In genomic region chr1:92636015-92636414, GRCm38 (mm10) we compare ENCODE assay signal across 37 mouse cellular contexts. TPM values are rescaled to one million over a fixed set of nuclear protein-coding genes. Genes with fewer than 3 reads are reported as not detected.
DNase-seq lines count a peak whose midpoint lies in the region; ATAC-seq lines count a peak whose summit lies in the region.
"Had no signal": no experiment of that assay in that cellular context is flagged by ENCODE, and none has a peak within 500 bp of the region (broad histone marks: within the 10 kb centered on the region; RNA-seq: fewer than 3 reads in every experiment).

No protein-coding gene starts in this region.

- H3K9ac ChIP-seq in neural tube, embryonic 13.5 days: no peak overlapping the region
- no peak overlapping the region for H3K9ac ChIP-seq in hindbrain, embryonic 13.5 days
- H3K9ac ChIP-seq: embryonic facial prominence, embryonic 13.5 days; forebrain, embryonic 13.5 days; heart, embryonic 12.5 days; limb, embryonic 15.5 days; liver, embryonic 14.5 days; lung, embryonic 14.5 days had no signal

- no peak overlapping the region for H3K4me3 ChIP-seq in neural tube, embryonic 13.5 days
- no peak overlapping the region for H3K4me3 ChIP-seq in hindbrain, embryonic 13.5 days
- H3K4me3 ChIP-seq: embryonic facial prominence, embryonic 13.5 days; erythroblast, embryonic 14.5 days; forebrain, embryonic 13.5 days; heart, embryonic 12.5 days; limb, embryonic 10.5 days; limb, embryonic 15.5 days; midbrain, embryonic 10.5 days; myocyte had no signal

- H3K4me2 ChIP-seq in neural tube, embryonic 13.5 days: no peak overlapping the region
- H3K4me2 ChIP-seq in hindbrain, embryonic 13.5 days: no peak overlapping the region
- H3K4me2 ChIP-seq: embryonic facial prominence, embryonic 13.5 days; forebrain, embryonic 13.5 days; heart, embryonic 12.5 days; limb, embryonic 15.5 days; lung, embryonic 14.5 days had no signal

- H3K27me3 ChIP-seq in neural tube, embryonic 13.5 days: no peaks in the 10 kb centered on the region
- 0 out of 2 replicates have a peak, but pooled peaks cover 4% of the 10 kb centered on the region for H3K27me3 ChIP-seq in hindbrain, embryonic 13.5 days
- H3K27me3 ChIP-seq: embryonic facial prominence, embryonic 13.5 days; forebrain, embryonic 13.5 days; heart, embryonic 12.5 days; limb, embryonic 15.5 days had no signal

- ATAC-seq in neural tube, embryonic 13.5 days (ENCODE audit: low read depth): no peak
- ATAC-seq in hindbrain, embryonic 13.5 days (ENCODE audit: low FRiP score): no peak
- ATAC-seq: forebrain, embryonic 13.5 days; midbrain, embryonic 16.5 days had no signal

- peak overlapping the region; percentile 57; the same call in 1 of the 2 replicates for H3K27ac ChIP-seq in neural tube, embryonic 13.5 days (replicated peaks)
- peak overlapping the region; percentile 66; the same call in 1 of the 2 replicates for H3K27ac ChIP-seq in hindbrain, embryonic 13.5 days
- H3K27ac ChIP-seq: limb, embryonic 15.5 days; liver, embryonic 14.5 days had no signal

- DNase-seq in heart, postnatal 4 days: peak; percentile 3
- no peak for DNase-seq in heart, adult 9 months (ENCODE audit: low spot score in 2 of 2)
- DNase-seq in neural tube, embryonic 10.5 days (ENCODE audit: extremely low spot score, low spot score): no peak
- no peak for DNase-seq in spleen, postnatal 10 days (ENCODE audit: low spot score in 2 of 2)
- DNase-seq in lung, postnatal 36 days: no peak
- DNase-seq: adrenal gland, postnatal 25 days; cerebellum, adult 11-12 months; cerebellum, postnatal 10 days; gastrocnemius, postnatal 10 days; kidney, adult 18-20 months; kidney, postnatal 36 days; lung, embryonic 14.5 days; lung, postnatal 14 days had no signal

- 87% methylated on average over 8 of the region's 8 CpGs for WGBS in neural tube, embryonic 13.5 days
- WGBS in hindbrain, embryonic 13.5 days: 86% methylated on average over 8 of the region's 8 CpGs

- peaks cover 44% of the 10 kb centered on the region for H3K36me3 ChIP-seq in neural tube, embryonic 13.5 days
- peaks cover 47% of the 10 kb centered on the region for H3K36me3 ChIP-seq in hindbrain, embryonic 13.5 days

- peaks cover 14% of the 10 kb centered on the region for H3K4me1 ChIP-seq in neural tube, embryonic 13.5 days (replicated peaks)
- H3K4me1 ChIP-seq in hindbrain, embryonic 13.5 days (replicated peaks): peaks cover 28% of the 10 kb centered on the region

- no peaks in the 10 kb centered on the region for H3K9me3 ChIP-seq in neural tube, embryonic 13.5 days
- H3K9me3 ChIP-seq in hindbrain, embryonic 13.5 days: no peaks in the 10 kb centered on the region
- H3K9me3 ChIP-seq: embryonic facial prominence, embryonic 13.5 days; forebrain, embryonic 13.5 days; heart, embryonic 12.5 days; limb, embryonic 10.5 days; limb, embryonic 15.5 days; midbrain, embryonic 10.5 days had no signal

RNA-seq across cellular contexts. Expression of gene Cops9, which starts 5.8 kb away (rescaled TPM):
- 100 to 1,000 TPM; 198 to 214 TPM for total RNA-seq in heart, postnatal 4 days (2021)
- 520 and 589 TPM in 2 replicates for polyA plus RNA-seq in neural tube, embryonic 13.5 days (2015; fragmentation: Nextera tagmentation; extraction: Ambion mirVana)
- polyA plus RNA-seq in hindbrain, embryonic 13.5 days (2015; fragmentation: Nextera tagmentation; extraction: Ambion mirVana): 597 TPM in 2 replicates

RNA-seq across cellular contexts. Expression of gene Otos, which starts 12.6 kb away (rescaled TPM):
- total RNA-seq in heart, postnatal 4 days (2021): not detected
- polyA plus RNA-seq in neural tube, embryonic 13.5 days (2015; fragmentation: Nextera tagmentation; extraction: Ambion mirVana): not detected in 2 replicates
- 0.12 TPM in 1 of 2 replicates, not detected in the other for polyA plus RNA-seq in hindbrain, embryonic 13.5 days (2015; fragmentation: Nextera tagmentation; extraction: Ambion mirVana)
- total RNA-seq: adrenal gland, postnatal 25 days; left cerebral cortex, postnatal 10 days; neutrophil, adult 5-6 weeks had no signal
- polyA plus RNA-seq: embryonic facial prominence, embryonic 13.5 days; heart, embryonic 12.5 days; heart, postnatal 0 days; limb, embryonic 10.5 days; limb, embryonic 15.5 days; lung, embryonic 14.5 days had no signal

RNA-seq across cellular contexts. Expression of gene Olfr12, which starts 18.4 kb away (rescaled TPM):
- not detected for total RNA-seq in heart, postnatal 4 days (2021)
- polyA plus RNA-seq in neural tube, embryonic 13.5 days (2015; fragmentation: Nextera tagmentation; extraction: Ambion mirVana): not detected in 2 replicates
- not detected in 2 replicates for polyA plus RNA-seq in hindbrain, embryonic 13.5 days (2015; fragmentation: Nextera tagmentation; extraction: Ambion mirVana)
- total RNA-seq: adrenal gland, postnatal 25 days; common myeloid progenitor, adult 5-6 weeks; gastrocnemius, postnatal 10 days; hematopoietic stem cell, adult 5-6 weeks; layer of hippocampus, postnatal 36 days; left cerebral cortex, postnatal 10 days; megakaryocyte progenitor cell, adult 5-6 weeks had no signal
- polyA plus RNA-seq: embryonic facial prominence, embryonic 13.5 days; erythroblast, embryonic 14.5 days; forebrain, embryonic 13.5 days; gonadal fat pad, adult 2 months; heart, embryonic 12.5 days; heart, postnatal 0 days; intestine, embryonic 14.5 days; kidney, embryonic 16.5 days; limb, embryonic 10.5 days; limb, embryonic 15.5 days; liver, embryonic 14.5 days; lung, embryonic 14.5 days; midbrain, embryonic 10.5 days; midbrain, embryonic 16.5 days; myocyte; spleen, adult 2 months had no signal

RNA-seq across cellular contexts. Expression of gene Olfr1410, which starts 30.4 kb away (rescaled TPM):
- total RNA-seq in heart, postnatal 4 days (2021): not detected
- not detected in 2 replicates for polyA plus RNA-seq in neural tube, embryonic 13.5 days (2015; fragmentation: Nextera tagmentation; extraction: Ambion mirVana)
- polyA plus RNA-seq in hindbrain, embryonic 13.5 days (2015; fragmentation: Nextera tagmentation; extraction: Ambion mirVana): not detected in 2 replicates
- total RNA-seq: adrenal gland, postnatal 25 days; common myeloid progenitor, adult 5-6 weeks; gastrocnemius, postnatal 10 days; hematopoietic stem cell, adult 5-6 weeks; layer of hippocampus, adult 8-10 months; layer of hippocampus, postnatal 36 days; left cerebral cortex, postnatal 10 days; megakaryocyte progenitor cell, adult 5-6 weeks; neutrophil, adult 5-6 weeks had no signal
- polyA plus RNA-seq: embryonic facial prominence, embryonic 13.5 days; erythroblast, embryonic 14.5 days; forebrain, embryonic 13.5 days; gonadal fat pad, adult 2 months; heart, embryonic 12.5 days; heart, postnatal 0 days; intestine, embryonic 14.5 days; kidney, embryonic 16.5 days; limb, embryonic 10.5 days; limb, embryonic 15.5 days; liver, embryonic 14.5 days; lung, embryonic 14.5 days; midbrain, embryonic 10.5 days; midbrain, embryonic 16.5 days; myocyte; spleen, adult 2 months had no signal

RNA-seq across cellular contexts. Expression of gene Olfr1411, which starts 41.8 kb away (rescaled TPM):
- total RNA-seq in heart, postnatal 4 days (2021): not detected
- polyA plus RNA-seq in neural tube, embryonic 13.5 days (2015; fragmentation: Nextera tagmentation; extraction: Ambion mirVana): not detected in 2 replicates
- not detected in 2 replicates for polyA plus RNA-seq in hindbrain, embryonic 13.5 days (2015; fragmentation: Nextera tagmentation; extraction: Ambion mirVana)
- total RNA-seq: adrenal gland, postnatal 25 days; common myeloid progenitor, adult 5-6 weeks; gastrocnemius, postnatal 10 days; hematopoietic stem cell, adult 5-6 weeks; layer of hippocampus, adult 8-10 months; layer of hippocampus, postnatal 36 days; left cerebral cortex, postnatal 10 days; megakaryocyte progenitor cell, adult 5-6 weeks; neutrophil, adult 5-6 weeks had no signal
- polyA plus RNA-seq: embryonic facial prominence, embryonic 13.5 days; erythroblast, embryonic 14.5 days; forebrain, embryonic 13.5 days; gonadal fat pad, adult 2 months; heart, embryonic 12.5 days; heart, postnatal 0 days; intestine, embryonic 14.5 days; kidney, embryonic 16.5 days; limb, embryonic 10.5 days; limb, embryonic 15.5 days; liver, embryonic 14.5 days; lung, embryonic 14.5 days; midbrain, embryonic 10.5 days; midbrain, embryonic 16.5 days; myocyte; spleen, adult 2 months had no signal
